Mouse (Mus musculus): ENCODE measurements around the gene Fkbp5. TPM values are rescaled to one million over a fixed set of nuclear protein-coding genes. Genes with fewer than 3 reads are reported as not detected.

Gene Fkbp5
- polyA plus RNA-seq (2017; shearing (Covaris generic)) = 100 to 1,000 TPM; 104 TPM

DNA sequence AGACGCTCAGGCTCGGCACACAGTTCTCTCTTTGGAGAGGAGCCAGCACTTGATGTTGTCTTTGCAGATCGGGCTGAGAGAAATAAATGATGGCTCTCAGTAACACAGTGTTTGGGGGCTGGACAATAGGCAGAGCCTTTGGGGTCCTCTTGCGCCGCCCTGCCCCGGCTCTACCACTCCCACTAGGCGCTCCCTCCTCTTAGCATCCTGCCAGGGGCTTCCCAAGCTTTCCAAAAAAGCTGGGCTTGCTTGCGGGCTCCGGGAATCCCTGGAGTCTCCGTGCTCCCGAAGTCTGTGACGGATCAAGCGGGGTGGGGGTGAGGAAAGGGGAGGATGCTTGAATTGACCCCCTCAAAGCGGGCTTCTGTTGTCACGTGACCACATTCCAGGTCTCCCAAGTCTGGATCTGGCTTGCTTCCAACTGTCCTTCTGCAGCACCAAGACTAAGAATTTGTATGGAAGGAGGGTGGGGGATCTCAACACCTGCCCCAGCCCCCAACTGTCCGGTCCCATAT is at the start of gene Fkbp5:
Gene Fkbp5 (minus strand): TSS at position 87 of the 515 bp plus-strand sequence.

DNA sequence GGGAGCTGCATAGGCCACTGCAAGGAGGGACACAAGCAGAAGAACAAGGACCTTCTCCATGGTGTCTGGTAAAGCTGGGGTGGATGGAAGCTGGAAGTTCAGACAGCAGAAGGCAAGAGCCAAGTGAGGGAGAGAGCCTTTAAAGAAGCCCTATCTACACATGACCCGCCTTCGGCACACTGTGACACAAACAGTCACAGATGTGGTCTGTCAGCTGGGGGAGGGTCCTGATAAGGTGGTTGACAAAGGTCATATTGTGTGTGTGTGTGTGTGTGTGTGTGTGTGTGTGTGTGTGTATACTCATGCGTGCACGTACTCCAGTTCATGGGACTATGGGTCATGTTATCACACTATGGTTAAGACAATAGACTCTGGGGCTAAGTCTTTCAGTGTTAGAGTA is 43.3 kb upstream of the Fkbp5 start, which contains the start of gene Clps:
Gene Clps (minus strand): TSS at position 169 of the 400 bp plus-strand sequence.

DNA sequence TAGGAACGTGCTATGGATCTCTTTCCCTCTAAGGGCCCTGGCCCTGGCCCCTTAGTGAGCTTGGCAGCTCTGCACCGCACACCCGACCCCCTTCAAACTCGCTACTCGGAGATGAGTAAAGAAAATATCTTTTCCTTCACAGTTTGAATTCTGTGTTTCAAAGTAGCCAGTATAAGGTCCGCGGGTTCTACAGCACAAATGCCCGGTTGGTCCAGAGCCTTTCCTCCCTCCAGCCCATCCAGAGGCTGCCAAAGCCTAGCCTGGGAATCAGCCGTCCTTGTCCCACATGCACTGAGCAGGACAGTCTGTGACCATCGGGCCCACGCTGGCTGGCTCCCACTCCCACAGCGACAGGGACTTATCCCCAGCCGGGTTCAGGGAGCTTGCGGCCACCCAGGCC is 31.8 kb upstream of the Fkbp5 start, which contains the start of gene Clpsl2:
Gene Clpsl2 (plus strand): TSS at position 301 of the 400 bp plus-strand sequence.

DNA sequence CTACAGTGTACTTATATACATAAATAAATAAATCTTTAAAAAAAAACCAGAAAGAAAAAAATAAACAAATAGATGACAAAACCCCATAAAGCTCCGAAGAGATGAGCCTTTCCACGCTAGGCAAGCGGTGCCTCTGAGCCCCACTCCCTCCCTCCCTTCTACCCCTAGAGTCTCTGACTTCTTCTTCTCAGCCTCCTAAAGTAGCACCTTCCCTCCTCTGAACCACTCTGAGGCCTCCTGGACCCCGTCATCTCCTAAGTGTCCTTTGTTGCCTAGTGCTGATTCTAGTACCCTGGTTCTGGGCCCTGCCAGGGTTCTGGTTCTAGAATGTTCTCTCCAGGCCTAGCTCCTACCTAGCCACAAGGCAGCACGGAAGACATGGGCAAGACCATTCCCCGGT is 13.2 kb upstream of the Fkbp5 start, which contains the start of gene Armc12:
Gene Armc12 (plus strand): TSS at position 301 of the 400 bp plus-strand sequence.

DNA sequence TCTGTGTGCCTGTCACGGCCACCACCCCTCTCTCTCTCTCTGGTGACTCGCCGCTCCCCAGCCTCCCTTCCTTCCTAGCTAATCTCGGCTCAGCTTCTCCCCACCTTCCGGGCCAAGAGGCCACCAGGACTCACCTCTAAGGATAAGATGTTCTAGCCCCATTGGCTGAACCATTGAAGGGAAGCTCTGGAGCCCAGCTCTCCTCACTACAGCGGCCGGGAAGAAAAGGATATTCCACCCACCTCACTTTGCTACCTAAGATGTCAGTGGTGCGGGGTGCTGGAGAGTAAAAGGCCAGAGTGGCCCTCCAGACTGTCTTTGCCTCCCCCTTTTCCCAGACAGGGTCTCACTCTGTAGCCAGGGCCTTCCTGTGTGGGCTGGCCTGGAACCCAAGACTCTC is 152.2 kb downstream of the Fkbp5 start, which contains the start of gene Tulp1:
Gene Tulp1 (minus strand): TSS at position 101 of the 400 bp plus-strand sequence.

DNA sequence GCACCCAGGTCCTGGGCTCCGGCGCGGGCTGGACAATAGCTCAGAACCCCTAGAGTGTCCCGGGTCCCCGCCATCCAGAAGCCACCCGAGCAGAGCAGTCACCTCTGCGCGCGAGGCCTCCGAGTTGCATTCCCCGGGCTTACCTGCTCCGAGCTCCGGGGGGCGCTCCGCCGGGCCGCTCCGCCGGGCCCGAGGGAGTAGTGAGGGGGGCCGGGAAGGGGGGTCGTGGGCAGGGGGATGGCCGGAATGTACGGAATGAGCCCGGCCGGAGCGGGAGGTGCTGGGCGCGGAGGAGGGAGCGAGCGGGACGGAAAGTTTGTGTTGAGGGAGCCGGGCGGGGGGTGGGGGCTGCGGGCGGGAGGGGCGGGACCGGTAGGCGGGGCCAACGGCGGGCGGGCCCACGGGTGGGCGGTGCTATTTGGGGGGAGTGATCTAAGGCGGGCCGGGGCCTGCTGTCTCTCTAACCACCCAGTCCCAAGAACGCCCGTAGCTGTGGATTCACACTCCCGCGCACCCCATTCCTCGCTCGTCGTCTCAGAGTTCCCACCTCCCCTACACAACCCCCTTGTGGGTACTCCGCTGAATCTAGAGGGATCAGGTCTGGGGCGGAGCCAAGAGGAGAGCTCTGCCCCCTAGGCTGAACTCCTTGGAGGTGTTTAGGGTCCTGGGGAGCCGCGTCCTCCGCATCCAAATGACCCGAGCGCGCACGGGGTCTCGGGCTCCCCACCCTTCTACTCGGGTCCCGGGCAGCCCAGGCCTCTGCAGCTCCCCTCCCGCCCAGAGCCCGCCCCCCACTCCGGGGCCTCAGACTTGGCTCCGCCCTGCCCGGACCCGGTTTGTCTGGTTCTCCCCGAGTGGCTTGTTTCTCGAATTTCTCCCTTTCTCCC is 166.6 kb downstream of the Fkbp5 start, which contains the start of gene Tead3:
Gene Tead3 (minus strand): TSS at position 352 of the 887 bp plus-strand sequence.

Other genes with a start within 250 kb of the Fkbp5 start
- gene Fance, start 204.0 kb downstream of the Fkbp5 start, polyA plus RNA-seq (2017; shearing (Covaris generic)) = 10 to 100 TPM; 30.2 to 33.6 TPM
- 100 to 1,000 TPM; 295 TPM for gene Rpl10a, start 189.1 kb downstream of the Fkbp5 start, polyA plus RNA-seq (2017; shearing (Covaris generic))
- under 1 TPM; 0.25 to 0.53 TPM for gene Tead3, start 166.7 kb downstream of the Fkbp5 start, polyA plus RNA-seq (2017; shearing (Covaris generic))
- gene Tulp1, start 152.3 kb downstream of the Fkbp5 start, polyA plus RNA-seq (2017; shearing (Covaris generic)) = 1 to 10 TPM in 1 of 2 experiments, under 1 TPM in 1; 0.40 to 1.8 TPM
- gene Armc12, start 13.3 kb upstream of the Fkbp5 start, polyA plus RNA-seq (2017; shearing (Covaris generic)) = 1 to 10 TPM in 1 of 2 experiments, under 1 TPM in 1; 0.12 to 1.2 TPM
- gene Clpsl2, start 31.9 kb upstream of the Fkbp5 start, polyA plus RNA-seq (2017; shearing (Covaris generic)) = not detected
- not detected for gene Clps, start 43.2 kb upstream of the Fkbp5 start, polyA plus RNA-seq (2017; shearing (Covaris generic))
- 1 to 10 TPM in 1 of 2 experiments, under 1 TPM in 1; 0.86 to 1.8 TPM for gene Lhfpl5, start 58.1 kb upstream of the Fkbp5 start, polyA plus RNA-seq (2017; shearing (Covaris generic))
- gene Srpk1, start 105.2 kb upstream of the Fkbp5 start, polyA plus RNA-seq (2017; shearing (Covaris generic)) = 100 to 1,000 TPM; 160 to 211 TPM
- 1 to 10 TPM in 1 of 2 experiments, under 1 TPM in 1; 0.27 to 1.2 TPM for gene Slc26a8, start 172.7 kb upstream of the Fkbp5 start, polyA plus RNA-seq (2017; shearing (Covaris generic))
- gene Mapk14, start 173.8 kb upstream of the Fkbp5 start, polyA plus RNA-seq (2017; shearing (Covaris generic)) = 100 to 1,000 TPM in 1 of 2 experiments, 10 to 100 TPM in 1; 91.4 to 156 TPM
- gene AC170998.1, start 208.6 kb upstream of the Fkbp5 start, polyA plus RNA-seq (2017; shearing (Covaris generic)) = 1 to 10 TPM; 8.7 to 8.9 TPM

All from inflammation-experienced regulatory T-cells (primary cell).